Mouse (Mus musculus): ENCODE data around the gene Atp6v0a1.

- TF ChIP-seq CTCF (conservative IDR thresholded peaks at IDR 0.05; ENCODE audit: insufficient read depth, insufficient read length, low read depth, low read length) (no peak), POLR2A (IDR thresholded peaks at IDR 0.05; ENCODE audit: low read depth, low read length) (no peak)
Observed at GRCm38 (mm10) chr11:100963647-100964046, 45.6 kb upstream of the Atp6v0a1 start.

Data from kidney, adult 2 months (tissue).